Mouse (Mus musculus): ENCODE measurements at regions not wholly inside any gene's neighbourhood (a gene's known extent, or its start where the extent isn't known, plus 50 kb on each side); places are given as distances from the start of the nearest gene placed in this dataset.

DNA sequence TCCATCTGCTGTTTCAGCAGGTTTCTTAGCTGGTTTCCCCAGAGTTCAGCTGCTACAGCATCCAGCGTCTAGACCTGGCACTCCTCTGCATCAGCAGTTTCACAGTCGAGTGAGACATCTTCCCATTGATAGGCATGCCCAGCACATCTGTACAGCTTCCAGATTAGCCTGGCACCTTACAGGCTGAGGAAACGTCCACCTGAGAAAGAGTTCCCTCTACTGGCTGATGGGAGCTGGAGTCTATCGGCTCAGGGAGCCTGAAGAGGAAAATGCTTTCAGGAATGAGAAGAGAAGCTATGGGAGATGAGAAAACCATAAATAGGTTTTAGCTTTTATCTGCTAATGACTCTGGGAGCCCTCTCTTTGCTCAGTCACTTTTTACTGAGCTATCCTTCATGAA, 199.4 kb downstream of the Snx10 start:
- TF ChIP-seq EP300 (IDR thresholded peaks at IDR 0.05; ENCODE audit: insufficient read depth, low read depth, low read length) (no peak), POLR2A (IDR thresholded peaks at IDR 0.05; ENCODE audit: insufficient read depth, low read length) (no peak)

All from ES-Bruce4 (cell line).